Mouse (Mus musculus) limb, embryonic 11.5 days (tissue): ENCODE data around the gene Fkbp14. TPM values are rescaled to one million over a fixed set of nuclear protein-coding genes. Genes with fewer than 3 reads are reported as not detected.
A peak's percentile ranks its signal among the peaks of the same experiment; 100 is the strongest.

ENCODE experiments used
- ATAC-seq: fragments of 200-750 bp; cut with Nextera tagmentation; 2 replicates; pipeline ENCODE4 v1.8.0; 2017; ENCODE audit warnings: low read depth; ENCODE audit not compliant: insufficient number of reproducible peaks, low FRiP score, low TSS enrichment
- DNase-seq: peaks from one replicate; pipeline ENCODE4 v3.0.0-alpha.2; 2015; ENCODE audit warnings: low spot score
- H3K27ac ChIP-seq: fragments of 300-500 bp; sonication (generic); replicated peaks from 2 replicates; pipeline ENCODE4 v1.5.1; 2014; ENCODE audit warnings: low read depth, mild to moderate bottlenecking, low read length
- H3K27me3 ChIP-seq: fragments of 300-500 bp; sonication (generic); 2 replicates; pipeline ENCODE4 v1.6.1; 2014; ENCODE audit warnings: mild to moderate bottlenecking, low read length, mixed read lengths; ENCODE audit not compliant: control insufficient read depth, insufficient read depth
- H3K36me3 ChIP-seq: fragments of 300-500 bp; sonication (generic); 2 replicates; pipeline ENCODE4 v1.6.1; 2014; ENCODE audit warnings: mild to moderate bottlenecking, low read length, moderate library complexity, mixed read lengths; ENCODE audit not compliant: control insufficient read depth, insufficient read depth
- H3K4me1 ChIP-seq: fragments of 300-500 bp; sonication (generic); 2 replicates; pipeline ENCODE4 v1.6.1; 2014; ENCODE audit warnings: low read length, mixed read lengths; ENCODE audit not compliant: control insufficient read depth, insufficient read depth
- H3K4me2 ChIP-seq: fragments of 300-500 bp; sonication (generic); 2 replicates; pipeline ENCODE4 v1.6.1; 2014; ENCODE audit warnings: low read depth, mild to moderate bottlenecking, moderate library complexity; ENCODE audit not compliant: severe bottlenecking
- H3K4me3 ChIP-seq: fragments of 300-500 bp; sonication (generic); 2 replicates; pipeline ENCODE4 v1.5.1; 2014; ENCODE audit warnings: low read depth, low read length
- H3K9ac ChIP-seq: fragments of 300-500 bp; sonication (generic); 2 replicates; pipeline ENCODE4 v1.6.1; 2014; ENCODE audit warnings: mild to moderate bottlenecking, low read length
- H3K9me3 ChIP-seq: fragments of 300-500 bp; sonication (generic); 2 replicates; pipeline ENCODE4 v1.6.1; 2016; ENCODE audit warnings: low read length; ENCODE audit not compliant: control insufficient read depth
- WGBS: fragments of 180-500 bp; shearing (Covaris S2); extraction: QIAGEN DNeasy Blood & Tissue Kit; methylation state at CpG from one replicate; pipeline ENCODE4 v1.1.7; 2014; 5-methylcytosine and 5-hydroxymethylcytosine counted together
- polyA plus RNA-seq: library from polyadenylated mRNA; unstranded; fragments of >200 nt; fragmentation: Nextera tagmentation; extraction: Ambion mirVana; gene quantifications from 2 replicates; pipeline ENCODE4 v1.2.1, GENCODE M21; 2014

Gene Fkbp14
- polyA plus RNA-seq, 1 experiment from 2014 or later, result 20.4 TPM

GRCm38 (mm10) chr6:54562018-54562809, 34.9 kb downstream of the Fkbp14 start:
- H3K27me3 ChIP-seq, result no peaks in the 10 kb centered on the region
- H3K9me3 ChIP-seq, result no peaks in the 10 kb centered on the region; the same call in 1 of the 2 replicates
- ATAC-seq (no peak), DNase-seq (no peak)
- H3K4me1 ChIP-seq, result no peaks in the 10 kb centered on the region
- no peaks in the 10 kb centered on the region for H3K36me3 ChIP-seq
- WGBS, result 74% methylated on average over 17 of the region's 17 CpGs
- no peak overlapping the region for H3K4me3 ChIP-seq
- no peak overlapping the region for H3K27ac ChIP-seq
- H3K9ac ChIP-seq, result no peak overlapping the region
- H3K4me2 ChIP-seq, result no peak overlapping the region

GRCm38 (mm10) chr6:54558466-54558865, 38.6 kb downstream of the Fkbp14 start:
- no peak for ATAC-seq
- no peak overlapping the region for H3K27ac ChIP-seq
- H3K4me1 ChIP-seq, result 0 out of 2 replicates have a peak, but pooled peaks cover 2% of the 10 kb centered on the region
- no peaks in the 10 kb centered on the region for H3K27me3 ChIP-seq
- 85% methylated on average over 7 of the region's 7 CpGs for WGBS
- DNase-seq, result no peak
- H3K4me2 ChIP-seq, result no peak overlapping the region
- H3K36me3 ChIP-seq, result no peaks in the 10 kb centered on the region
- no peak overlapping the region for H3K4me3 ChIP-seq
- no peak overlapping the region for H3K9ac ChIP-seq
- no peaks in the 10 kb centered on the region; the same call in 1 of the 2 replicates for H3K9me3 ChIP-seq

GRCm38 (mm10) chr6:54557671-54558070, 39.4 kb downstream of the Fkbp14 start:
- DNase-seq, result no peak
- no peaks in the 10 kb centered on the region for H3K27me3 ChIP-seq
- H3K27ac ChIP-seq, result no peak overlapping the region
- H3K9ac ChIP-seq, result no peak overlapping the region
- H3K9me3 ChIP-seq, result no peaks in the 10 kb centered on the region; the same call in 1 of the 2 replicates
- H3K4me2 ChIP-seq, result no peak overlapping the region
- 0 out of 2 replicates have a peak, but pooled peaks cover 2% of the 10 kb centered on the region for H3K4me1 ChIP-seq
- no peak overlapping the region for H3K4me3 ChIP-seq
- no peak for ATAC-seq
- no peaks in the 10 kb centered on the region for H3K36me3 ChIP-seq
- WGBS, result 89% methylated on average over 7 of the region's 7 CpGs

DNA sequence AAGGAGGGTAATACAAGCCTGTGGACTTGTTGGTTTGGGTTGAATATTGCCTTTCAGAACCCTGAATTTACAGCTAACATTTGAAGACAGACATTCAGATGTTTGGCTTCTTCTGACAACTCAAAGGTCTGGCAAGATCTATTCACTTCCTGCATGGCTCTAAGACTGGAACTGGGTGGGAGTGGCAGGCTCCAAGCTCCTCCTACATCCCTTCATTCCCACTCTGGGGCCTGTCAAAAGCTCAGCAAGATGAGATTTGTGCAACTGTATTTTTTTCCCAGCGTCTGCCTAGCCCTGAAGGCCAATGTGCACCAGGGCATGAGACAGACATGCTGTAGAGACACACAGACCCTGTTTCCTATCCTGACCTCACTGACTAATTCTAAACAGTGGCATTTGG, 41.3 kb downstream of the Fkbp14 start:
- Histone ChIP-seq H3K27me3 (no peaks in the 10 kb centered on the region), H3K9ac (no peak overlapping the region), H3K27ac (no peak overlapping the region), H3K9me3 (no peaks in the 10 kb centered on the region; the same call in 1 of the 2 replicates), H3K4me2 (no peak overlapping the region), H3K36me3 (no peaks in the 10 kb centered on the region), H3K4me3 (no peak overlapping the region), H3K4me1 (0 out of 2 replicates have a peak, but pooled peaks cover 2% of the 10 kb centered on the region)
- no peak for DNase-seq
- no peak for ATAC-seq
- WGBS, result 88% methylated on average over 1 of the region's 1 CpGs

- H3K9ac ChIP-seq, result no peak overlapping the region
- no peaks in the 10 kb centered on the region; the same call in 1 of the 2 replicates for H3K9me3 ChIP-seq
- no peaks in the 10 kb centered on the region for H3K27me3 ChIP-seq
- H3K4me3 ChIP-seq, result no peak overlapping the region
- 0 out of 2 replicates have a peak, but pooled peaks cover 2% of the 10 kb centered on the region for H3K4me1 ChIP-seq
- H3K36me3 ChIP-seq, result no peaks in the 10 kb centered on the region
- 62% methylated on average over 8 of the region's 8 CpGs for WGBS
- DNase-seq (peak; percentile 57), ATAC-seq (0 out of 2 replicates have a peak, but pooled peaks have one; percentile 51)
- H3K27ac ChIP-seq, result peak overlapping the region; percentile 74
- no peak overlapping the region for H3K4me2 ChIP-seq
Measured at GRCm38 (mm10) chr6:54554341-54555110, 42.6 kb downstream of the Fkbp14 start.

GRCm38 (mm10) chr6:54553632-54554031, 43.5 kb downstream of the Fkbp14 start:
- no peak overlapping the region for H3K4me2 ChIP-seq
- WGBS, result 88% methylated on average over 2 of the region's 2 CpGs
- 0 out of 2 replicates have a peak, but pooled peaks cover 2% of the 10 kb centered on the region for H3K4me1 ChIP-seq

DNA sequence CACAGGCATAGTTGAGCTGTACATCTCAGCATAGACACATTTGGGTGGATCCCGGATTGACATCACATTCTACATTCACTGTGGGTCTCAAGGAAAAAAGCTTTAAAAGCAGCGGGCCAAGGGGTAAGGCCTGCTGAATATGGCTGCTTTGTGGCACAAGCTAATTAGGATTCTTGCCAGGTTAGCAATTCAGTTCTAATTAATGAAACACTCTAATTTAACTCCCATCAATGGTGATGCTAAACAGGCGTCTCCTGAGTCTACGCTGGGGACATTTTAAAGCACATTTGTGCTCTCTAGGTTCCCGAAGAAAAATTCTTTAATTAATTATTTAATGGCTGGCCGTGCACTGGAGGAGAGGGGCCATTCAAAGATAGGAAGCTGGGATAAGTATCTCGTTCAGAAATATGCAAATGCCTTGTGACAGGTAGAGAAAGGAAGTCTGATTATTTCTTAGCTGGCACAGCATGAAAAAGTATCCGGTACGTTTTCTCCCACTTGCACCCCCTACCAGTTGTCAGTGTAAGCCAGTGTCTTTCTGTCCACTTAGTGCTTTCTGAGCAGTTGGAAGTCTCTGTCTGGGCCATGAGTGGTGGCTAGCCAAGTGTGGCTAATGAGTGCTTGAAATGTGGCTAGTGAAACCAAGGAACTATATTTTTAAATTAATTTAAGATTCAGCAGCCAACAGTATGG, 44.2 kb downstream of the Fkbp14 start:
- ATAC-seq (no peak), DNase-seq (no peak)
- Histone ChIP-seq H3K9me3 (no peaks in the 10 kb centered on the region; the same call in 1 of the 2 replicates), H3K9ac (no peak overlapping the region), H3K27me3 (no peaks in the 10 kb centered on the region), H3K4me2 (no peak overlapping the region), H3K4me3 (no peak overlapping the region), H3K36me3 (no peaks in the 10 kb centered on the region), H3K4me1 (0 out of 2 replicates have a peak, but pooled peaks cover 2% of the 10 kb centered on the region), H3K27ac (no peak overlapping the region)
- 68% methylated on average over 9 of the region's 9 CpGs for WGBS

More at GRCm38 (mm10) chr6:54553632-54554031, 43.5 kb downstream of the Fkbp14 start:
- no peak for DNase-seq
- Histone ChIP-seq H3K4me3 (no peak overlapping the region), H3K27ac (peak overlapping the region; percentile 74; the same call in 1 of the 2 replicates), H3K9me3 (no peaks in the 10 kb centered on the region; the same call in 1 of the 2 replicates), H3K27me3 (no peaks in the 10 kb centered on the region), H3K36me3 (no peaks in the 10 kb centered on the region), H3K9ac (no peak overlapping the region)
- ATAC-seq, result no peak
